8 mouse cellular contexts compared by ENCODE assay signal in the genomic region with DNA sequence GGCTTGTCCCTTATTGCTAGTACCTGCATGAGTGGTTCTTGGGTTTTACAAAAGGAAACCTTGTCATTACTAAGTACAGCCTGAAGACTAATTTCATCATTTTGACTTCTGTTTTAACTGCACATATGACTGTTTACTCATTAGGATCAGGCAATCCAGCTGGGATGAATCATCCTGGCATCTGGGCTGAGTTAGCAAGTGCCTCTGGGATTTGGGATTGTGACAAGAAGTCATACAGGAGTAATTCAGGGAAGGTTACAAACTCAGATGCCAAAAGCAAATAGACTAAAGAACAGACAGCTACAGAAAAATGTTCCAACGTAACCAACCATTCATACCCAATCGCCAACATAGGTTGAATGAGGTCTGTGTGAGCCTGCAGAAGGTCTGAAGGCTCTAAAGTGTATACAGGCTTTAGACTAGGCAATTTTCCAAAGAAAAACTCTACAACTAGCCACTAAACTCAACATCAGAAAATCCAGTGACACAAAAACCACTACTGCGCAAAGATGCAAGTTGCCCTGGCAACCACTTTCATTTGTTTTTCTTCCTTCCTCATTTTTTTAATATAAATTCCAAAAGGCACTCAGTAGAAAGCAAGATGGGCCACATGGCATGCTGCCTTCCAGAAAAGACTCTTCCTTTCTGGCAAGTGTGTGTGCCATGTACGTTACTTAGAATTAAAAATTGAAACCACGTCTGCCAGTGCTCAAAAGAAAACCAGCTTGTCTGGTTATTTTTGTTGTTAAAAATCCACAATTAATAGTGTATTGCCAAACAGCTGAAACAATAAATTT.
DNase-seq lines count a peak whose midpoint lies in the region; ATAC-seq and TF ChIP-seq lines count a peak whose summit lies in the region.
"Had no signal": no experiment of that assay in that cellular context is flagged by ENCODE, and none has a peak within 500 bp of the region (broad histone marks: within the 10 kb centered on the region; RNA-seq: fewer than 3 reads in every experiment).

No protein-coding gene starts in this region.

- 50% methylated on average over 5 of the region's 5 CpGs for WGBS in lung, adult 2 months

- H3K4me1 ChIP-seq in lung, adult 2 months (ENCODE audit: control insufficient read depth, insufficient read depth, low read length) = no peaks in the 10 kb centered on the region
- H3K4me1 ChIP-seq in embryonic fibroblast, embryonic 13.5 days (ENCODE audit: control insufficient read depth, insufficient read depth, low read length) = peaks cover 4% of the 10 kb centered on the region; the same call in 1 of the 2 replicates
- H3K4me1 ChIP-seq: liver, embryonic 15.5 days had no signal

- ATAC-seq in hematopoietic stem cell, adult 5-6 weeks (replicated peaks in 1 of 2; ENCODE audit: insufficient read depth in 1 of 2, low FRiP score in 2 of 2, low TSS enrichment in 1 of 2, low read depth in 1 of 2, poor library complexity in 2 of 2, severe bottlenecking in 2 of 2) = peak; percentile 42; a peak in 2 of 4 replicates

- peak; percentile 4 to 27 for DNase-seq in lung, adult 18-20 months
- no peak for DNase-seq in lung, adult 2 months
- DNase-seq in right cerebral cortex, postnatal 36 days (ENCODE audit: low spot score in 2 of 2) = peak; percentile 12 to 14
- DNase-seq in cerebellum, adult 9-11 months = no peak
- no peak for DNase-seq in urinary bladder, adult 2 months (ENCODE audit: low spot score)

- TF ChIP-seq POLR2A in lung, adult 2 months (IDR thresholded peaks at IDR 0.05; ENCODE audit: borderline replicate concordance, extremely low read depth, low read depth, low read length) = no peak
- no peak for TF ChIP-seq POLR2A in embryonic fibroblast, embryonic 13.5 days (IDR thresholded peaks at IDR 0.05; ENCODE audit: low read depth, low read length)

- TF ChIP-seq CTCF in lung, adult 2 months (IDR thresholded peaks at IDR 0.05; ENCODE audit: insufficient read depth, low read length) = no peak
- no peak for TF ChIP-seq CTCF in embryonic fibroblast, embryonic 13.5 days (IDR thresholded peaks at IDR 0.05; ENCODE audit: borderline replicate concordance, insufficient read depth, low read length)

- no peak overlapping the region for H3K4me3 ChIP-seq in lung, adult 2 months (replicated peaks; ENCODE audit: extremely low read depth, low read depth, low read length)
- no peak overlapping the region for H3K4me3 ChIP-seq in embryonic fibroblast, embryonic 13.5 days (ENCODE audit: insufficient read depth, low read length)
- H3K4me3 ChIP-seq: liver, embryonic 15.5 days had no signal

- H3K27ac ChIP-seq in embryonic fibroblast, embryonic 13.5 days (ENCODE audit: insufficient read depth, low read length) = peak overlapping the region; percentile 80
- H3K27ac ChIP-seq: liver, embryonic 15.5 days had no signal

Comparison
In these comparisons a context has a peak if more than half of its experiments do, and no peak if none do; other contexts are left out.
1. DNase-seq: peak in lung, adult 18-20 months (2 of 2) and right cerebral cortex, postnatal 36 days (2 of 2); none in lung, adult 2 months (single experiment), cerebellum, adult 9-11 months (single experiment) and urinary bladder, adult 2 months (single experiment).